Mouse (Mus musculus) activated CD4-positive, CD25-positive, alpha-beta regulatory T cell, adult 9 weeks (primary cell): ENCODE data around the gene Ywhah. TPM values are rescaled to one million over a fixed set of nuclear protein-coding genes. Genes with fewer than 3 reads are reported as not detected.

Source experiments
- polyA plus RNA-seq: library from polyadenylated mRNA; unstranded; fragments of 100-300 nt; shearing (Covaris generic); gene quantifications from one replicate; pipeline ENCODE4 v1.2.1, GENCODE M21; 2017

Gene Ywhah
- 224 TPM for polyA plus RNA-seq

DNA sequence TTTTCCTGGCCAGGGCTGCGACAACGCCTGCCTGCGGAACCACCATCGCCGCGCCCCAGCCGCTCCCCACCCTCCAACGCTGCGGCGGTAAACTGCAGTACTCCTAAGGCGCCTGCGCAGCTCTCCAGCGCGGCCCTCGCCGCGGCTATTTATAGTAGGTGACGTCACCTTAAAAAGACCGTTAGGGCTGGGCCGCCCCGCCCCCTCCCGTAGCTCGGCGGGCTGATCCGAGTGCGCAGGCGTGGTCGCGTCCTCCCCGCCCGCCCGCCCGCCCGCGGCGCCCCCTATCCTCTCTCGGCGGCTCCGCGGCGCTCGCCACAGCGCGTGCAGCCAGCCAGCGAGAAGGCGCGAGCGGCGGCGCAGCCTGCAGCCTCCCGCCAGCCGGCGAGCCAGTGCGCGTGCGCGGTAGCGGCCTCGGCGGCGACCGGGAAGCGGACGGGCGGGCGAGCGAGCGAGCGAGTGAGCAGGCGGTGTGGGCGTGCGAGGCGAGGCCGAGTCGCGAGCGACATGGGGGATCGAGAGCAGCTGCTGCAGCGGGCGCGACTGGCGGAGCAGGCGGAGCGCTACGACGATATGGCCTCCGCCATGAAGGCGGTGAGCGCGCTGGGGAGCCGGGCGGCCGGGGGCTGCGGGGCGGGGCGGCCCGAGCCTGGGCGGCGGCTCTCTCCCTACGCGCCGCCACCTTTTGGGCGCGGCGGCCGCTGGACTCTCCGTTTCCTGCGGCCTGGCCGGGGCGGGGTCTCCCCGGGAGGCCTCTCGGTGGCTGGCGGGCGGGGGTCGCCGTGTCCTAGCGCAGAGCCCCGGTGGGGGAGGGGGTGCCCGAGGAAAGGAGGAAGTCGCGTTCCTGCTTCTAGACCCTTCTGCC, at the start of gene Ywhah:
Ywhah (plus strand) TSS at position 256 of the 865 bp plus-strand sequence.

Other genes with a start within 250 kb of the Ywhah start
- gene Pisd, start 233.2 kb upstream of the Ywhah start, polyA plus RNA-seq: 116 TPM
- not detected for gene Gm20671, start 191.7 kb upstream of the Ywhah start, polyA plus RNA-seq
- 41.5 TPM for gene Prr14l, start 164.6 kb upstream of the Ywhah start, polyA plus RNA-seq
- 30.9 TPM for gene Depdc5, start 155.1 kb upstream of the Ywhah start, polyA plus RNA-seq
- gene Slc5a1, start 85.4 kb downstream of the Ywhah start, polyA plus RNA-seq: not detected
- not detected for gene Spon2, start 199.6 kb downstream of the Ywhah start, polyA plus RNA-seq